Mouse (Mus musculus): ENCODE measurements around the gene Psmd5.

Gene Psmd5

GRCm38 (mm10) chr2:34874816-34875345 lies at the start of gene Psmd5:
TSS of gene Psmd5 (minus strand) at chr2:34874968.
- DNase-seq (ENCODE audit: low spot score) = no peak

- DNase-seq (ENCODE audit: low spot score) = no peak
Measured at GRCm38 (mm10) chr2:34922729-34923128, 48.0 kb upstream of the Psmd5 start.

- DNase-seq (ENCODE audit: low spot score) = no peak
Measured at GRCm38 (mm10) chr2:34920144-34920543, 45.4 kb upstream of the Psmd5 start.

- DNase-seq (ENCODE audit: low spot score) = no peak
Measured at GRCm38 (mm10) chr2:34915103-34915502, 40.3 kb upstream of the Psmd5 start.

GRCm38 (mm10) chr2:34914823-34915082 lies 40.0 kb upstream of the Psmd5 start:
- peak; percentile 50 for DNase-seq (ENCODE audit: low spot score)

- peak; percentile 64 for DNase-seq (ENCODE audit: low spot score)
Measured at GRCm38 (mm10) chr2:34914069-34914822, 39.5 kb upstream of the Psmd5 start.

- peak; percentile 59 for DNase-seq (ENCODE audit: low spot score)
Measured at GRCm38 (mm10) chr2:34913218-34914068, 38.7 kb upstream of the Psmd5 start, which contains the start of gene Phf19. TSS of gene Phf19 (minus strand) at chr2:34914026.

GRCm38 (mm10) chr2:34912613-34913012 lies 37.8 kb upstream of the Psmd5 start:
- DNase-seq (ENCODE audit: low spot score) = no peak

- DNase-seq (ENCODE audit: low spot score) = no peak
Measured at GRCm38 (mm10) chr2:34911871-34912270, 37.1 kb upstream of the Psmd5 start.

GRCm38 (mm10) chr2:34909719-34910118 lies 35.0 kb upstream of the Psmd5 start:
- DNase-seq (ENCODE audit: low spot score) = no peak

- peak; percentile 45 for DNase-seq (ENCODE audit: low spot score)
Measured at GRCm38 (mm10) chr2:34906861-34907604, 32.3 kb upstream of the Psmd5 start.

GRCm38 (mm10) chr2:34906426-34906825 lies 31.7 kb upstream of the Psmd5 start:
- no peak for DNase-seq (ENCODE audit: low spot score)

- DNase-seq (ENCODE audit: low spot score) = peak; percentile 97
Measured at GRCm38 (mm10) chr2:34904849-34905542, 30.2 kb upstream of the Psmd5 start.

- DNase-seq (ENCODE audit: low spot score) = no peak
Measured at GRCm38 (mm10) chr2:34903652-34904405, 29.1 kb upstream of the Psmd5 start.

GRCm38 (mm10) chr2:34903191-34903590 lies 28.4 kb upstream of the Psmd5 start:
- no peak for DNase-seq (ENCODE audit: low spot score)

GRCm38 (mm10) chr2:34902731-34903130 lies 28.0 kb upstream of the Psmd5 start:
- peak; percentile 40 for DNase-seq (ENCODE audit: low spot score)

- DNase-seq (ENCODE audit: low spot score) = no peak
Measured at GRCm38 (mm10) chr2:34901726-34902125, 27.0 kb upstream of the Psmd5 start.

- no peak for DNase-seq (ENCODE audit: low spot score)
Measured at GRCm38 (mm10) chr2:34900412-34900811, 25.6 kb upstream of the Psmd5 start.

- no peak for DNase-seq (ENCODE audit: low spot score)
Measured at GRCm38 (mm10) chr2:34899682-34900081, 24.9 kb upstream of the Psmd5 start.

GRCm38 (mm10) chr2:34897820-34898219 lies 23.1 kb upstream of the Psmd5 start:
- peak; percentile 47 for DNase-seq (ENCODE audit: low spot score)
